Mouse (Mus musculus) ES-Bruce4 (cell line): Measurements from ENCODE around the gene Plin4. TPM values are rescaled to one million over a fixed set of nuclear protein-coding genes. Genes with fewer than 3 reads are reported as not detected.
"Not testable (repeated sequence)": the region's sequence is repeated elsewhere in the genome, so short reads cannot be mapped to it uniquely, and the experiment has no call there.

Source experiments
- H3K27ac ChIP-seq: 2 replicates; pipeline ENCODE4 v1.5.1; 2012; ENCODE audit warnings: low read length, inconsistent platforms; ENCODE audit not compliant: insufficient read depth
- H3K27me3 ChIP-seq: 2 replicates; pipeline ENCODE4 v1.6.1; 2012; ENCODE audit warnings: mild to moderate bottlenecking, low read length, inconsistent platforms; ENCODE audit not compliant: control insufficient read depth, poor library complexity, insufficient read depth, severe bottlenecking
- H3K36me3 ChIP-seq: 2 replicates; pipeline ENCODE4 v1.6.1; 2012; ENCODE audit warnings: inconsistent platforms, mild to moderate bottlenecking, low read length, moderate library complexity; ENCODE audit not compliant: control insufficient read depth, poor library complexity, insufficient read depth, severe bottlenecking
- H3K4me1 ChIP-seq: one replicate; pipeline ENCODE4 v1.8.1; 2011; ENCODE audit warnings: low read length; ENCODE audit not compliant: control insufficient read depth, insufficient read depth
- H3K4me3 ChIP-seq: 2 replicates; pipeline ENCODE4 v1.5.1; 2011; ENCODE audit warnings: low read depth, mild to moderate bottlenecking, low read length
- H3K9ac ChIP-seq: 2 replicates; pipeline ENCODE4 v1.6.1; 2012; ENCODE audit warnings: low read depth, mild to moderate bottlenecking, inconsistent platforms; ENCODE audit not compliant: poor library complexity, severe bottlenecking
- H3K9me3 ChIP-seq: replicated peaks from 2 replicates; pipeline ENCODE4 v1.6.1; 2012; ENCODE audit warnings: mild to moderate bottlenecking, low read length, inconsistent platforms; ENCODE audit not compliant: control insufficient read depth, poor library complexity, insufficient read depth, severe bottlenecking
- CTCF ChIP-seq: IDR thresholded peaks from one replicate; pipeline ENCODE4 v1.8.1; 2011; ENCODE audit warnings: low read depth, low read length
- EP300 ChIP-seq: IDR thresholded peaks from 2 replicates; pipeline ENCODE4 v1.6.1; 2011; ENCODE audit warnings: low read depth, low read length; ENCODE audit not compliant: insufficient read depth
- POLR2A ChIP-seq: IDR thresholded peaks from one replicate; pipeline ENCODE4 v1.8.1; 2011; ENCODE audit warnings: low read length; ENCODE audit not compliant: insufficient read depth
- polyA plus RNA-seq: library from polyadenylated mRNA; stranded (reverse); fragments of >200 nt; gene quantifications from 2 replicates; pipeline ENCODE4 v1.2.4, GENCODE M21; 2011; ENCODE audit warnings: low read depth; ENCODE audit not compliant: missing spikeins, insufficient read depth, insufficient read length

Plin4 gene
- polyA plus RNA-seq, 1 experiment, result 0.21 TPM

GRCm38 (mm10) chr17:56080781-56081585 is 28.6 kb downstream of the Plin4 start:
- Histone ChIP-seq H3K36me3 (peaks cover 21% of the 10 kb centered on the region), H3K4me3 (peak overlapping the region; percentile 87), H3K27me3 (no peaks in the 10 kb centered on the region), H3K9me3 (no peaks in the 10 kb centered on the region), H3K9ac (peak overlapping the region; percentile 83), H3K4me1 (no peaks in the 10 kb centered on the region), H3K27ac (peak overlapping the region; percentile 5; the same call in 1 of the 2 replicates)
- TF ChIP-seq CTCF, result no peak
- TF ChIP-seq EP300, result no peak
- TF ChIP-seq POLR2A, result peak; percentile 46

DNA sequence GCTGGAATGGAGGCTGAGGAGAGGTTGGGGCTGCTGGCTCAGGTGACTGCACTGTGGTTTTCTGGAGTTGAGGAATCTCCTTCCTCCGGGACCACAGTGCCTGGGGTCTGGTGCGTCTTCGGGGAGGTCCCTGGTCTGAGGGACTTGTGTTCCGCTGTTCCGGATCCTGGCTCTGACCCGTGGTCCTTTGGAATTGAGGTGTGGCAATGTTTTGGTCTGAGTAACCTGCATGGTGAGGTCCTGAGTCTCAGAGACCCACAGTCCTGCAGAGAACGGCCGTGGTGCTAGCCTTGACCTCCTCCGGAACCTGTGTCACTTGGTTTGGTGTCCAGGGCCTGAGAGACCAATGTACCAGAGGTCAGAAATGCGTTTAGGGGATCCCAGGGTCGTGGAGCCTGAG is 29.7 kb downstream of the Plin4 start:
- TF ChIP-seq POLR2A (no peak), EP300 (no peak), CTCF (no peak)
- peaks cover 19% of the 10 kb centered on the region for H3K36me3 ChIP-seq
- no peaks in the 10 kb centered on the region for H3K27me3 ChIP-seq
- H3K4me3 ChIP-seq, result peak overlapping the region; percentile 87
- H3K4me1 ChIP-seq, result no peaks in the 10 kb centered on the region
- peak overlapping the region; percentile 83 for H3K9ac ChIP-seq
- no peak overlapping the region for H3K27ac ChIP-seq
- no peaks in the 10 kb centered on the region for H3K9me3 ChIP-seq

DNA sequence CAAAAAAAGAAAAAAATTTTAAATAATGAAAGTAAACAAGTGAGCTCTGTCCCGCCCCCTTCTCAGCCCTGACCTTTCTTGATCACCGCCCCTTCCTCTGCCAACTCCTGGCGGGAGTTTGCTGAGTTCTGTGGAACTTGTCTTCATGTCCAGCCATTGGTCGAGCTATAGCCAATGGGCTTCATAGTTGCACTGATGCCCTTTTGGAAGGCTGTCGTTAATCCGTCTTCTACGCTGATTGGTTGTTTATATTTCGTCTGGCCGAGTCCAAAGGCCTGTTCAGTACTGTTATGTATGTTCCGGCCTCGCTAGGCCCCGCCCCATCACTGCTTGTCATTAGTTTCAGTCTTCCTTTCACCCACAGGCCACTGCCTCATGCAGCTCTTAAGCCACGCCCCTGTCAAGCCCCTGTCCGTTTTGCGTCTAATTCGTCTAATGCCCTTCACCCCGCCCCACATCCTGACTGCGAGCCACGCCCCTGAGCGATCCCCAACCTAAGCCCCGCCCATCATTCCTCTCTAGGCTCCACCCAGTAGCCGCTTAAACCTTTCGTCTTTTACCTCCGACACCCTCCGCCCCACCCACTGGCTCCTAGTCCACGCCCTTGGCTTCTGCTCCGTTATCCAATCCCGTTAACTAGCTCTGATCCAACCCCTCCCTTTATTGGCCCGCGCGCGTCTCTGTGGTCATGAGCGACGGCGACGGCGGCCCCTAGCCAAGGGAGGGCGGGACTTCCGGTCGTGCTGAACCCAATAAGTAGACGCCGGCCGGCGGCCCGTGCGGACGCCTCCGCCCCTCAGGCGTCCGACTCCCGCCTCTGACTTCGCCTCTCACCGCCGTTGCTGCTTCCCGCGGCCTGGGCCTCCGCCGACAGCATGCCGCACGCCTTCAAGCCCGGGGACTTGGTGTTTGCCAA is 30.5 kb downstream of the Plin4 start, which contains the start of gene Hdgfl2:
Hdgfl2 (plus strand) TSS at position 755 of the 916 bp plus-strand sequence.
- H3K27me3 ChIP-seq, result no peaks in the 10 kb centered on the region
- H3K9ac ChIP-seq, result peak within 1 kb of the TSS; percentile 83
- no peaks in the 10 kb centered on the region for H3K4me1 ChIP-seq
- peak within 1 kb of the TSS; percentile 87 for H3K4me3 ChIP-seq
- H3K36me3 ChIP-seq, result peaks cover 16% of the 10 kb centered on the region
- TF ChIP-seq CTCF, result no peak
- TF ChIP-seq POLR2A, result peak; percentile 97
- H3K27ac ChIP-seq, result no peak within 1 kb of the TSS
- H3K9me3 ChIP-seq, result no peaks in the 10 kb centered on the region

- not testable (repeated sequence) for H3K9me3 ChIP-seq, H3K27ac ChIP-seq, H3K4me1 ChIP-seq, H3K27me3 ChIP-seq, H3K36me3 ChIP-seq
- H3K9ac ChIP-seq, result peak overlapping the region; percentile 51; the same call in 1 of the 2 replicates
- peak overlapping the region; percentile 52 for H3K4me3 ChIP-seq
Observed at GRCm38 (mm10) chr17:56078361-56078760, 31.2 kb downstream of the Plin4 start.

- H3K27ac ChIP-seq, result no peak overlapping the region
- TF ChIP-seq EP300, result no peak
- TF ChIP-seq CTCF, result no peak
- TF ChIP-seq POLR2A, result no peak
- H3K4me3 ChIP-seq, result no peak overlapping the region
- no peaks in the 10 kb centered on the region for H3K4me1 ChIP-seq
- H3K36me3 ChIP-seq, result peaks cover 2% of the 10 kb centered on the region; the same call in 1 of the 2 replicates
- H3K9me3 ChIP-seq, result no peaks in the 10 kb centered on the region
- H3K27me3 ChIP-seq, result no peaks in the 10 kb centered on the region
- no peak overlapping the region for H3K9ac ChIP-seq
Observed at GRCm38 (mm10) chr17:56077523-56077922, 32.1 kb downstream of the Plin4 start.

DNA sequence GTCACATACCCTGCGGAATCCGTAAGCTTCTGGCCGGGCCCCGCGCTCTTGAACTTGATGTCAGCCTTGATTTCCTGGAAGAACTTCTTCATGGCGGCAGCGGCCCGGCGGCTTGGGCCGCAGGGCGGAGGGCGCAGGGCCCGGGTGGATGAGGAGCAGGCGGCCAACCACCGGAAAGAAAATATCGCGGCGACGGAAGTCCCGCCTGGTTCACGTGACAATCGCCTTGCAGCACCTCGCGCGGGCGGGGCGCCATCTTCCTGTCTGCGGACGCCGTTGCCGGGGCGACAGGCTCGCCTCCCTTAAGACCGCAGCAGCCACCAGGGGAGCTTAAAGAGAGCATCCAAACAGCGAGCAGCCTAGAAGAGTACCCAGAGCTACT is 34.8 kb downstream of the Plin4 start, which contains the start of gene Ubxn6:
Ubxn6 (minus strand) TSS at position 202 of the 382 bp plus-strand sequence.
- H3K9me3 ChIP-seq, result no peaks in the 10 kb centered on the region
- H3K9ac ChIP-seq, result peak within 1 kb of the TSS; percentile 77
- TF ChIP-seq CTCF (no peak), EP300 (no peak), POLR2A (no peak)
- H3K36me3 ChIP-seq, result peaks cover 8% of the 10 kb centered on the region; the same call in 1 of the 2 replicates
- peak within 1 kb of the TSS; percentile 77 for H3K27ac ChIP-seq
- no peaks in the 10 kb centered on the region for H3K4me1 ChIP-seq
- H3K27me3 ChIP-seq, result no peaks in the 10 kb centered on the region
- H3K4me3 ChIP-seq, result peak within 1 kb of the TSS; percentile 78
